Mouse (Mus musculus) stomach, embryonic 14.5 days (tissue): Measurements from ENCODE around the gene Slc25a15. TPM values are rescaled to one million over a fixed set of nuclear protein-coding genes. Genes with fewer than 3 reads are reported as not detected.

Experiments
- ATAC-seq: fragments of 200-750 bp; cut with Nextera tagmentation; 2 replicates; pipeline ENCODE4 v1.8.0; 2017; ENCODE audit warnings: low read depth, moderate TSS enrichment; ENCODE audit not compliant: insufficient number of reproducible peaks, insufficient read depth, low FRiP score
- H3K27ac ChIP-seq: fragments of 300-500 bp; sonication (generic); 2 replicates; pipeline ENCODE4 v1.5.1; 2014; ENCODE audit warnings: mild to moderate bottlenecking, low read length, moderate library complexity, mixed read lengths
- H3K27me3 ChIP-seq: fragments of 300-500 bp; sonication (generic); 2 replicates; pipeline ENCODE4 v1.6.1; 2014; ENCODE audit warnings: low read length, control low read depth, mixed read lengths; ENCODE audit not compliant: control insufficient read depth, insufficient read depth
- H3K36me3 ChIP-seq: fragments of 300-500 bp; sonication (generic); 2 replicates; pipeline ENCODE4 v1.6.1; 2014; ENCODE audit warnings: mild to moderate bottlenecking, control low read depth, low read length, moderate library complexity, mixed read lengths; ENCODE audit not compliant: control insufficient read depth, insufficient read depth
- H3K4me1 ChIP-seq: fragments of 300-500 bp; sonication (generic); 2 replicates; pipeline ENCODE4 v1.6.1; 2014; ENCODE audit warnings: low read length, control low read depth, mixed read lengths; ENCODE audit not compliant: control insufficient read depth, insufficient read depth
- H3K4me2 ChIP-seq: fragments of 300-500 bp; sonication (generic); replicated peaks from 2 replicates; pipeline ENCODE4 v1.6.1; 2014; ENCODE audit warnings: low read depth, low read length, control low read depth
- H3K4me3 ChIP-seq: fragments of 300-500 bp; sonication (generic); 2 replicates; pipeline ENCODE4 v1.5.1; 2014; ENCODE audit warnings: low read depth, low read length, control low read depth
- H3K9ac ChIP-seq: fragments of 300-500 bp; sonication (generic); replicated peaks from 2 replicates; pipeline ENCODE4 v1.6.1; 2014; ENCODE audit warnings: low read depth, mild to moderate bottlenecking, control low read depth, low read length, moderate library complexity, mixed read lengths
- H3K9me3 ChIP-seq: fragments of 300-500 bp; sonication (generic); 2 replicates; pipeline ENCODE4 v1.6.1; 2016; ENCODE audit warnings: low read depth, low read length, control low read depth; ENCODE audit not compliant: control insufficient read depth
- WGBS: fragments of 180-500 bp; shearing (Covaris S2); extraction: QIAGEN DNeasy Blood & Tissue Kit; methylation state at CpG from one replicate; pipeline ENCODE4 v1.1.7; 2014; 5-methylcytosine and 5-hydroxymethylcytosine counted together
- polyA plus RNA-seq: library from polyadenylated mRNA; unstranded; fragments of >200 nt; fragmentation: Nextera tagmentation; extraction: Ambion mirVana; gene quantifications from 2 replicates; pipeline ENCODE4 v1.2.1, GENCODE M21; 2014

Slc25a15 gene
- polyA plus RNA-seq, 1 experiment from 2014 or later, result 20.0 TPM

DNA sequence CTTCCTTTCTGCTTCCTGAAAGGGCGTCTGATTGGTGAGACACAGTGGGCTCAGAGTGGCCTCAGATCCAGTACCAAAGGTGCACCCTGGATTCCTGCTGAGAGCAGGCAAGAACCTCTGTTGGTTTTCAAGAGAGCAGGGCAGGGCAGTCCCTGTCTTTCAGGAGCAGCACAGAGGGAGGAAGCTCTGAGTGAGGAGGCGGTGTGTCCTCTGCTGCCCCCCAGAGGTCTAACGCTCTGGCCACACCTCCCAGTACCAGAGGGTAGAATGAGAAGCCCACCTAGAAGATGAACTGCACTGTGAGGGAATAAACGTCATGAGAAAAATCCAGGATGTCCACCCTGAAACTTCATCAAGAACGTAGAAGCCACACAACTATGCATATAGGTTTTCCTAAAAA, 21.5 kb downstream of the Slc25a15 start:
- no peaks in the 10 kb centered on the region for H3K4me1 ChIP-seq

DNA sequence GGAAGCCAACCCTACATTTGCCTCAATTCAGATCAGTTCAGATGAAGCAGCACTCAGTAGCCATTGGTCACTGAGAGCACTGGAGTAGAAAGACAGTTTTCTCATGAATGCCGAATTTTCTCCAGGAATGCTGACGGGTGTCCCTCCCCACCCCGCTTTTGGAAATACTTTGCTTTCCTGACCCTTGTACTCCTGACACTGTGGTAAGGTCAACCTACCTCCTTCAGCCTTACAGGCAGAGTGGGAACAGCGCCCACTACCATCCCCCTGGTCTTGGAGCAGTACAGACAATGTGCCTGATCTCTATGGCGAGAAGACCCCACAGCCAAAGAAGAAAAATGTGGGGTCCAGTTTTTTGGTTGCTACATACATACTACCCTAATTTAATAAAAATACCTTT, 22.1 kb downstream of the Slc25a15 start:
- Histone ChIP-seq H3K36me3 (peaks cover 1% of the 10 kb centered on the region), H3K27me3 (no peaks in the 10 kb centered on the region), H3K4me2 (no peak overlapping the region), H3K27ac (no peak overlapping the region), H3K9me3 (no peaks in the 10 kb centered on the region), H3K4me3 (no peak overlapping the region), H3K9ac (no peak overlapping the region), H3K4me1 (no peaks in the 10 kb centered on the region)
- no peak for ATAC-seq
- WGBS, result 93% methylated on average over 5 of the region's 5 CpGs

More for the DNA sequence above, 21.5 kb downstream of the Slc25a15 start:
- H3K27me3 ChIP-seq, result no peaks in the 10 kb centered on the region
- H3K9me3 ChIP-seq, result no peaks in the 10 kb centered on the region
- peak; percentile 46; the same call in 1 of the 2 replicates for ATAC-seq
- H3K4me3 ChIP-seq, result no peak overlapping the region
- H3K36me3 ChIP-seq, result peaks cover 6% of the 10 kb centered on the region
- H3K4me2 ChIP-seq, result no peak overlapping the region
- no peak overlapping the region for H3K9ac ChIP-seq
- 48% methylated on average over 5 of the region's 5 CpGs for WGBS
- no peak overlapping the region for H3K27ac ChIP-seq

DNA sequence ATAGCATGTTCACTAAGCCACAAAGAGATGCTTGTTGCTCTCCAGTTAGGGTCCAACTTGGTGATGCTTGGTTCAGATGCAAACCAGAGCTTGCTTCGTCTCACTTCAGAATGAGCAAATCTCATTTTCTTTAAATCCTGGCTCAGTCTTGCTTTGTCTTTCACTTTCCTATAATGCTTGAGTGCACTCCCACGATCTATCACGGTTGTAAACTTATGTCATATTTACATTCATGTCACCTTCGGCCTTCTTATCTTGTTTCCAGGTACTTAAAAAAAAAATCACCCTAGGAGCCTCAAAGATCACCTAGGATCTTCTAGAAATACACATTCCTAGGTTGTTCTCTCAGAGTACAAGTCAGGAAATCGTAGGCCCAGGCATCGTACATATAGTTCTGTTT, 38.5 kb downstream of the Slc25a15 start:
- Histone ChIP-seq H3K4me2 (no peak overlapping the region), H3K4me3 (no peak overlapping the region), H3K27ac (no peak overlapping the region), H3K9ac (no peak overlapping the region), H3K27me3 (no peaks in the 10 kb centered on the region), H3K4me1 (no peaks in the 10 kb centered on the region), H3K9me3 (no peaks in the 10 kb centered on the region), H3K36me3 (no peaks in the 10 kb centered on the region)
- no peak for ATAC-seq
- 72% methylated on average over 6 of the region's 6 CpGs for WGBS

DNA sequence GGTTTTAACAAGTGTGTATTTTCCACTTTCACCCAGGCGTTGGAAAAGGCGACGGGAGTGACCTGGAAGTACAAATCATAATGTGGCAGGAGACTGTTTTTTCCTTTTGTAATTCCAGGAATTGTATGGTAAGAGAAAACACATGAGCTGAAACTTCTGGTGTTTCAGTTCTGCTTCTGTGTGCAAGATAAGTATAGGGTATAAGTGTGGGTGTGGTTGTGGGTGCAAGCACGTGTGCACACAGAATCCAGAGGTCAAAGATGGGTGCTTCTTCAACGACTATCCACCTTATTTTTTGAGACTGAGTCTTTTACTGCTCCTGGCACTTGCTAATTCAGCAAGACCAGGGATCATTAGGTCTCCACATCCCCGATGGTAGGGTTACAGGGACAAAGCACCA, 39.0 kb downstream of the Slc25a15 start:
- Histone ChIP-seq H3K9ac (no peak overlapping the region), H3K9me3 (no peaks in the 10 kb centered on the region), H3K4me3 (no peak overlapping the region), H3K36me3 (no peaks in the 10 kb centered on the region), H3K27ac (no peak overlapping the region), H3K4me2 (no peak overlapping the region), H3K4me1 (no peaks in the 10 kb centered on the region), H3K27me3 (no peaks in the 10 kb centered on the region)
- 85% methylated on average over 6 of the region's 6 CpGs for WGBS
- no peak for ATAC-seq

DNA sequence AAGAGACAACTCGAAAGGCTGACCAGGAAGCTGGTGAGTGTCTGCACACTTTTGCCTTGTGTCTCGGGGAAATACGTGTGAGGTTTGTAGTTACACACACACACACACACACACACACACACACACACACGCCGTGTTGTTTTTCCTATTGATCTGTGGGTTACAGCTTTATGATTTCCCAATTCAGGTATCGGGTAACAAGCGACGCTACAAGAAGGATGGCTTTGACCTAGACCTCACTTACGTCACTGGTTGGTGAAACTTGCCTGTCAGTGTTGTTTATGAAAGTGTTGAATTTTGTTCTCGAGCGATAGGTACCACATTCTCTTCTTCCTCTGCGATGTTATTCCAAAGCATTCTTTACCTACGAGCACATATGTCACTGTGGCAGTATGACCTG, 63.0 kb downstream of the Slc25a15 start:
- Histone ChIP-seq H3K9ac (no peak overlapping the region), H3K4me3 (no peak overlapping the region), H3K27me3 (no peaks in the 10 kb centered on the region), H3K36me3 (no peaks in the 10 kb centered on the region), H3K9me3 (no peaks in the 10 kb centered on the region), H3K4me2 (no peak overlapping the region), H3K4me1 (no peaks in the 10 kb centered on the region), H3K27ac (no peak overlapping the region)
- 74% methylated on average over 13 of the region's 13 CpGs for WGBS
- ATAC-seq, result no peak

Other genes with a start within 250 kb of the Slc25a15 start
- gene Nek3, start 232.2 kb downstream of the Slc25a15 start, polyA plus RNA-seq, result 7.0 and 10.7 TPM in 2 replicates
- 61.5 and 62.0 TPM in 2 replicates for gene Ckap2, start 212.8 kb downstream of the Slc25a15 start, polyA plus RNA-seq
- 57.4 and 60.0 TPM in 2 replicates for gene Vps36, start 205.8 kb downstream of the Slc25a15 start, polyA plus RNA-seq
- 9.4 and 10.8 TPM in 2 replicates for gene Thsd1, start 171.3 kb downstream of the Slc25a15 start, polyA plus RNA-seq
- gene Tpte, start 115.2 kb downstream of the Slc25a15 start, polyA plus RNA-seq, result 0.15 TPM in 1 of 2 replicates, not detected in the other
- gene Mrps31, start 12.8 kb upstream of the Slc25a15 start, polyA plus RNA-seq, result 45.9 and 46.2 TPM in 2 replicates